Mouse (Mus musculus): Measurements from ENCODE around the gene Slco2b1.

Slco2b1 gene

DNA sequence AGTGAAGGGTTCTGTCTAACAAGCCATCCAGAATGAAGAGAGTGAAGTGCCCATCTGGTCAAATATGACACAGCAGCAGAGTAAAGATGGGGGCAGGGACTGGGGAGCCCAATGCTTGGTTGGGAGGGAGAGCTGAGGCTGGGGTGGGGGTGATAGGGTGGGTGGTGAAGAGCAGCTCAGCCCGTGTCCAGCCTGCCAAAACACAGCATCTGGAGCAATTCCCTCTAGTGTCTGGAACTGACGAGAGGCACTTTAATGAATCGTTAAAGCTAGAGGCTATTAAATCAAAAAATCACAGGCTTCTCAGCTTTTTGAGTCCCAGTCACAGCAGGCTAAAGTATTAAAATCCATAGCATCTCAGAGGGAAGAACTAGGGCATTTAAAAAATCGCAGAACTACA lies 61.6 kb downstream of the Slco2b1 start:
- no peak for DNase-seq (ENCODE audit: low spot score in 2 of 2)

- no peak for DNase-seq (ENCODE audit: low spot score in 2 of 2)
These were observed 62.5 kb downstream of the Slco2b1 start for GRCm38 (mm10) chr7:99648623-99649022.

DNA sequence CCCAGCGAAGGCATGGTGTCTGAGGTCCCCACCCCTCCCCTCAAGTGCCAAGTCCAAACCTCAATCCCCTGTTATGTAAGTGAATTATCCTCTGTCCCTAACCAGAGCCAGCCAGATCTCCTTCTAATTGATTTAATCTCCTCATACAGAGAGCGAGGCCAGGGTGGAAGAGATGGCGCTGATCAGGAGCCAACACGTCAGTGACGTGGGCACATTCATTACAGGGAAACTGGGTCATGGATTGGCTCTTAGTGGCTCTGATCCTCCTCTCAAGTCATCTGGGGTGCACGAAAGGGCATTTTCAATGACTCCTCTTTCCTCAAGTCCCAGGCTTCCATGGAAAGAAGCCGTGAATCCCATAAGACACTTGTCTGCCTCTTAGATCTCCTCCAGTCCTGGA lies 66.4 kb downstream of the Slco2b1 start:
- DNase-seq (ENCODE audit: low spot score in 2 of 2) = no peak

GRCm38 (mm10) chr7:99642078-99642477 lies 69.1 kb downstream of the Slco2b1 start:
- no peak for DNase-seq (ENCODE audit: low spot score in 2 of 2)

DNA sequence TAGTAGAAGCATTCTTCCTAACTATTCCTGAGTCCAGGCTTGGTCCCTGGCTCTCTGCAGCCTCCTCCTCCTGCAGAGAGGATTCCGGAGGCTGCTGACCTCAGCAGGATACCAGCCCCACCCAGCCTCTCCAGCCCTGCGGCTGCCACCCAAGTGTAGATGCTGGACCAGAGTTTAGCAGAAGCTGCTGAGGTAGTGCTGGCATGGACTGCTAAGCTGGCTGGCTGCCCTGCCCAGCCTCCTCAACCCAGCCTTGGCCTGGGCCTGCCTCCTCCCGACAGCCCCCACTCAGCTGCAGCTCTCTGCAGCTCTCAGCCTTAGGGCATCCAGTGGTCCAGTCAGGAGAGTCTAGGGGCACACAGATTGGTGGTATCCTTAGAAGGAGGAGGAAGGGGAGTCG lies 69.9 kb downstream of the Slco2b1 start:
- no peak for DNase-seq (ENCODE audit: low spot score in 2 of 2)

- DNase-seq (ENCODE audit: low spot score in 2 of 2) = no peak
These were observed 77.0 kb downstream of the Slco2b1 start for GRCm38 (mm10) chr7:99633966-99634665.

- no peak for DNase-seq (ENCODE audit: low spot score in 2 of 2)
These were observed 78.9 kb downstream of the Slco2b1 start for GRCm38 (mm10) chr7:99632286-99632685.

DNA sequence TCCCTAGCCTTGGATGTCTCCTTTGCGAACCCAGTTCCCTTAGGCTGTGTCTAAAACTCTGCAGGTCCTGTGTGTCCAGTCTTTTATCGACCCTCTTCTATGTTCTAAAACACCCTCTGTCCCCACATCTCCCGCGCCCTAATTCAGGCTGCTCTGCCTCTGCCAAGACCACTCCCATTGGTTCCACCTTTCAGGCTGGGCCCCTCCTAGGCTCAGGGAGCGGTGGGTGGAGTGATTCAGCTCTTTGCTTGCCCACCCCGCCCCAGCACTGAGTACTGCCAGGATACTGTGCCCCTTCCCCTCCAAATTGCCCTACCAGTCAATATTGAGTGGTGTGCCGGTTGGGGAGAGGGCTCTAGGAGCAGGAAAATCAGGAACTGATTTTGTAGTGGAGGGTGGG lies 83.8 kb downstream of the Slco2b1 start:
- DNase-seq (ENCODE audit: low spot score in 2 of 2) = no peak

- no peak for DNase-seq (ENCODE audit: low spot score in 2 of 2)
These were observed 84.5 kb downstream of the Slco2b1 start, which contains the start of gene Tpbgl for GRCm38 (mm10) chr7:99626376-99627270. Gene Tpbgl (minus strand): TSS chr7:99627103.

GRCm38 (mm10) chr7:99625722-99626375 lies 85.3 kb downstream of the Slco2b1 start:
- DNase-seq (ENCODE audit: low spot score in 2 of 2) = peak; percentile 67 to 80

GRCm38 (mm10) chr7:99618860-99619259 lies 92.3 kb downstream of the Slco2b1 start:
- DNase-seq (ENCODE audit: low spot score in 2 of 2) = no peak

GRCm38 (mm10) chr7:99618264-99618663 lies 92.9 kb downstream of the Slco2b1 start:
- DNase-seq (ENCODE audit: low spot score in 2 of 2) = no peak
